Mouse (Mus musculus) testis, adult 2 months (tissue): ENCODE results near the gene Pdzrn3. TPM values are rescaled to one million over a fixed set of nuclear protein-coding genes. Genes with fewer than 3 reads are reported as not detected.
A peak's percentile ranks its signal among the peaks of the same experiment; 100 is the strongest.

Experiments used
- H3K27ac ChIP-seq: fragments of 200-500 bp; 2 replicates; pipeline ENCODE4 v1.5.1; 2012; ENCODE audit warnings: low read depth, low read length; ENCODE audit not compliant: control insufficient read depth, insufficient read depth
- H3K27me3 ChIP-seq: fragments of 200-500 bp; 2 replicates; pipeline ENCODE4 v1.6.1; 2012; ENCODE audit warnings: mild to moderate bottlenecking, low read length, moderate library complexity; ENCODE audit not compliant: control insufficient read depth, insufficient read depth
- H3K36me3 ChIP-seq: fragments of 200-500 bp; 2 replicates; pipeline ENCODE4 v1.6.1; 2012; ENCODE audit warnings: mild to moderate bottlenecking, low read length; ENCODE audit not compliant: control insufficient read depth, insufficient read depth
- H3K4me1 ChIP-seq: fragments of 200-500 bp; 2 replicates; pipeline ENCODE4 v1.6.1; 2012; ENCODE audit warnings: low read length; ENCODE audit not compliant: control insufficient read depth, insufficient read depth
- H3K4me3 ChIP-seq: fragments of 200-500 bp; 2 replicates; pipeline ENCODE4 v1.5.1; 2012; ENCODE audit warnings: low read depth, mild to moderate bottlenecking, low read length, moderate library complexity, mixed read lengths; ENCODE audit not compliant: control insufficient read depth
- CTCF ChIP-seq: fragments of 200-500 bp; IDR thresholded peaks from 2 replicates; pipeline ENCODE4 v1.5.1; 2012; ENCODE audit warnings: low read depth, mild to moderate bottlenecking, inconsistent platforms, low read length, moderate library complexity; ENCODE audit not compliant: control insufficient read depth, insufficient read depth, insufficient replicate concordance
- POLR2A ChIP-seq: fragments of 200-500 bp; IDR thresholded peaks from 2 replicates; pipeline ENCODE4 v1.6.1; 2012; ENCODE audit warnings: low read depth, mild to moderate bottlenecking, inconsistent platforms, low read length, moderate library complexity; ENCODE audit not compliant: control insufficient read depth
- polyA plus RNA-seq: library from polyadenylated mRNA; depleted of rRNA; stranded (reverse); fragments of >200 nt; gene quantifications from 2 replicates; pipeline ENCODE4 v1.2.3, GENCODE M21; 2012

The Pdzrn3 gene
- polyA plus RNA-seq, 1 experiment: 1.2 TPM

- Histone ChIP-seq H3K4me1 (peaks cover 14% of the 10 kb centered on the region), H3K4me3 (peak overlapping the region; percentile 76), H3K27ac (no peak overlapping the region), H3K27me3 (no peaks in the 10 kb centered on the region), H3K36me3 (no peaks in the 10 kb centered on the region)
- TF ChIP-seq CTCF (no peak), POLR2A (peak; percentile 35; the same call in 1 of the 2 replicates)
Measured at GRCm38 (mm10) chr6:101377935-101378609, 375 bp upstream of the Pdzrn3 start.

GRCm38 (mm10) chr6:101376511-101377166, 1.1 kb downstream of the Pdzrn3 start:
- Histone ChIP-seq H3K36me3 (no peaks in the 10 kb centered on the region), H3K27me3 (no peaks in the 10 kb centered on the region), H3K4me1 (peaks cover 14% of the 10 kb centered on the region), H3K4me3 (peak overlapping the region; percentile 76), H3K27ac (no peak overlapping the region)
- TF ChIP-seq CTCF: no peak
- no peak for TF ChIP-seq POLR2A

- Histone ChIP-seq H3K36me3 (no peaks in the 10 kb centered on the region), H3K27me3 (no peaks in the 10 kb centered on the region), H3K4me3 (no peak overlapping the region), H3K4me1 (peaks cover 14% of the 10 kb centered on the region), H3K27ac (no peak overlapping the region)
- TF ChIP-seq CTCF: no peak
Measured at GRCm38 (mm10) chr6:101376049-101376448, 1.6 kb downstream of the Pdzrn3 start.

GRCm38 (mm10) chr6:101374721-101375120, 3.0 kb downstream of the Pdzrn3 start:
- H3K4me1 ChIP-seq: peaks cover 14% of the 10 kb centered on the region
- no peak overlapping the region for H3K27ac ChIP-seq
- H3K27me3 ChIP-seq: no peaks in the 10 kb centered on the region
- H3K4me3 ChIP-seq: no peak overlapping the region
- no peaks in the 10 kb centered on the region for H3K36me3 ChIP-seq
- TF ChIP-seq CTCF (no peak), POLR2A (no peak)

- TF ChIP-seq CTCF (no peak), POLR2A (no peak)
- H3K4me3 ChIP-seq: no peak overlapping the region
- H3K27me3 ChIP-seq: no peaks in the 10 kb centered on the region
- no peaks in the 10 kb centered on the region for H3K36me3 ChIP-seq
- peaks cover 14% of the 10 kb centered on the region for H3K4me1 ChIP-seq
- H3K27ac ChIP-seq: no peak overlapping the region
Measured at GRCm38 (mm10) chr6:101374186-101374585, 3.5 kb downstream of the Pdzrn3 start.

GRCm38 (mm10) chr6:101372982-101373381, 4.7 kb downstream of the Pdzrn3 start:
- no peaks in the 10 kb centered on the region for H3K36me3 ChIP-seq
- no peak overlapping the region for H3K4me3 ChIP-seq
- H3K4me1 ChIP-seq: peaks cover 10% of the 10 kb centered on the region
- no peaks in the 10 kb centered on the region for H3K27me3 ChIP-seq
- H3K27ac ChIP-seq: no peak overlapping the region
- no peak for TF ChIP-seq POLR2A
- TF ChIP-seq CTCF: no peak

- no peaks in the 10 kb centered on the region for H3K4me1 ChIP-seq
- TF ChIP-seq CTCF (no peak), POLR2A (no peak)
- no peaks in the 10 kb centered on the region for H3K27me3 ChIP-seq
- no peak overlapping the region for H3K27ac ChIP-seq
- H3K36me3 ChIP-seq: no peaks in the 10 kb centered on the region
- no peak overlapping the region for H3K4me3 ChIP-seq
Measured at GRCm38 (mm10) chr6:101366809-101367602, 10.7 kb downstream of the Pdzrn3 start.
